Mouse (Mus musculus) intestine, embryonic 16.5 days (tissue): ENCODE results near the gene Pip4k2a. TPM values are rescaled to one million over a fixed set of nuclear protein-coding genes. Genes with fewer than 3 reads are reported as not detected.
"Not testable (repeated sequence)": the region's sequence is repeated elsewhere in the genome, so short reads cannot be mapped to it uniquely, and the experiment has no call there.

Experiments used
- ATAC-seq: fragments of 200-750 bp; cut with Nextera tagmentation; 2 replicates; pipeline ENCODE4 v1.8.0; 2017; ENCODE audit warnings: moderate TSS enrichment, moderate library complexity
- H3K27ac ChIP-seq: fragments of 300-500 bp; sonication (generic); 2 replicates; pipeline ENCODE4 v1.5.1; 2014; ENCODE audit warnings: mild to moderate bottlenecking, low read length
- H3K27me3 ChIP-seq: fragments of 300-500 bp; sonication (generic); replicated peaks from 2 replicates; pipeline ENCODE4 v1.6.1; 2014; ENCODE audit warnings: low read length, control low read depth, mixed read lengths; ENCODE audit not compliant: control insufficient read depth, insufficient read depth
- H3K36me3 ChIP-seq: fragments of 300-500 bp; sonication (generic); 2 replicates; pipeline ENCODE4 v1.6.1; 2014; ENCODE audit warnings: low read length, control low read depth; ENCODE audit not compliant: control insufficient read depth, insufficient read depth
- H3K4me1 ChIP-seq: fragments of 300-500 bp; sonication (generic); 2 replicates; pipeline ENCODE4 v1.6.1; 2014; ENCODE audit warnings: low read length, control low read depth, mixed read lengths; ENCODE audit not compliant: control insufficient read depth, insufficient read depth
- H3K4me2 ChIP-seq: fragments of 300-500 bp; sonication (generic); 2 replicates; pipeline ENCODE4 v1.6.1; 2014; ENCODE audit warnings: low read depth, low read length, control low read depth
- H3K4me3 ChIP-seq: fragments of 300-500 bp; sonication (generic); 2 replicates; pipeline ENCODE4 v1.5.1; 2014; ENCODE audit warnings: mild to moderate bottlenecking, low read length
- H3K9ac ChIP-seq: fragments of 300-500 bp; sonication (generic); 2 replicates; pipeline ENCODE4 v1.6.1; 2014; ENCODE audit warnings: low read depth, low read length
- H3K9me3 ChIP-seq: fragments of 300-500 bp; sonication (generic); 2 replicates; pipeline ENCODE4 v1.6.1; 2016; ENCODE audit warnings: low read length, control low read depth; ENCODE audit not compliant: control insufficient read depth
- whole genome bisulfite sequencing: fragments of 180-500 bp; shearing (Covaris S2); extraction: QIAGEN DNeasy Blood & Tissue Kit; methylation state at CpG from one replicate; pipeline ENCODE4 v1.1.7; 2014; 5-methylcytosine and 5-hydroxymethylcytosine counted together
- polyA plus RNA-seq: library from polyadenylated mRNA; unstranded; fragments of >200 nt; fragmentation: Nextera tagmentation; extraction: Ambion mirVana; gene quantifications from 2 replicates; pipeline ENCODE4 v1.2.1, GENCODE M21; 2015

The Pip4k2a gene
- polyA plus RNA-seq, 1 experiment from 2014 or later: 7.6 TPM

- Histone ChIP-seq H3K36me3 (no peaks in the 10 kb centered on the region), H3K4me3 (no peak overlapping the region), H3K4me1 (peaks cover 4% of the 10 kb centered on the region; the same call in 1 of the 2 replicates), H3K9me3 (no peaks in the 10 kb centered on the region), H3K9ac (no peak overlapping the region), H3K27me3 (no peaks in the 10 kb centered on the region), H3K4me2 (no peak overlapping the region), H3K27ac (no peak overlapping the region)
- ATAC-seq: no peak
- WGBS: 87% methylated on average over 4 of the region's 4 CpGs
Measured at GRCm38 (mm10) chr2:18901133-18901532, 96.8 kb downstream of the Pip4k2a start.

- Histone ChIP-seq H3K4me2 (no peak overlapping the region), H3K4me3 (no peak overlapping the region), H3K27ac (no peak overlapping the region), H3K9me3 (no peaks in the 10 kb centered on the region), H3K36me3 (no peaks in the 10 kb centered on the region), H3K4me1 (peaks cover 5% of the 10 kb centered on the region; the same call in 1 of the 2 replicates), H3K27me3 (no peaks in the 10 kb centered on the region), H3K9ac (no peak overlapping the region)
- WGBS: 98% methylated on average over 2 of the region's 2 CpGs
- ATAC-seq: no peak
Measured at GRCm38 (mm10) chr2:18900635-18901034, 97.3 kb downstream of the Pip4k2a start.

- H3K9me3 ChIP-seq: no peaks in the 10 kb centered on the region
- ATAC-seq: peak; percentile 40; the same call in 1 of the 2 replicates
- 35% methylated on average over 10 of the region's 10 CpGs for WGBS
- H3K4me2 ChIP-seq: no peak overlapping the region
- H3K27ac ChIP-seq: 0 out of 2 replicates have a peak overlapping the region, but pooled peaks have one; percentile 1
- no peak overlapping the region for H3K9ac ChIP-seq
- H3K4me1 ChIP-seq: peaks cover 5% of the 10 kb centered on the region; the same call in 1 of the 2 replicates
- H3K27me3 ChIP-seq: no peaks in the 10 kb centered on the region
- no peaks in the 10 kb centered on the region for H3K36me3 ChIP-seq
- H3K4me3 ChIP-seq: no peak overlapping the region
Measured at GRCm38 (mm10) chr2:18897742-18898256, 100.1 kb downstream of the Pip4k2a start.

GRCm38 (mm10) chr2:18896015-18896414 lies 101.9 kb downstream of the Pip4k2a start:
- Histone ChIP-seq H3K27me3 (no peaks in the 10 kb centered on the region), H3K9ac (no peak overlapping the region), H3K4me2 (no peak overlapping the region), H3K9me3 (no peaks in the 10 kb centered on the region), H3K27ac (no peak overlapping the region; the same call in 1 of the 2 replicates), H3K4me3 (no peak overlapping the region), H3K4me1 (peaks cover 5% of the 10 kb centered on the region; the same call in 1 of the 2 replicates), H3K36me3 (no peaks in the 10 kb centered on the region)
- ATAC-seq: 0 out of 2 replicates have a peak, but pooled peaks have one; percentile 21
- WGBS: 43% methylated on average over 6 of the region's 6 CpGs

- not testable (repeated sequence) for H3K27me3 ChIP-seq, H3K9ac ChIP-seq, H3K4me3 ChIP-seq, H3K36me3 ChIP-seq, H3K9me3 ChIP-seq, ATAC-seq, H3K4me2 ChIP-seq, H3K27ac ChIP-seq, H3K4me1 ChIP-seq
- 89% methylated on average over 1 of the region's 1 CpGs for WGBS
Measured at GRCm38 (mm10) chr2:18893336-18893735, 104.6 kb downstream of the Pip4k2a start.

- Histone ChIP-seq H3K36me3 (no peaks in the 10 kb centered on the region), H3K4me2 (no peak overlapping the region), H3K27ac (no peak overlapping the region), H3K4me1 (peaks cover 5% of the 10 kb centered on the region; the same call in 1 of the 2 replicates), H3K9ac (no peak overlapping the region), H3K27me3 (no peaks in the 10 kb centered on the region), H3K4me3 (no peak overlapping the region), H3K9me3 (no peaks in the 10 kb centered on the region)
- 69% methylated on average over 10 of the region's 10 CpGs for WGBS
- ATAC-seq: no peak
Measured at GRCm38 (mm10) chr2:18891991-18892537, 105.9 kb downstream of the Pip4k2a start.

- ATAC-seq: peak; percentile 31; the same call in 1 of the 2 replicates
- 49% methylated on average over 11 of the region's 11 CpGs for WGBS
- Histone ChIP-seq H3K36me3 (no peaks in the 10 kb centered on the region), H3K4me3 (no peak overlapping the region), H3K9ac (no peak overlapping the region), H3K4me1 (no peaks in the 10 kb centered on the region), H3K27ac (no peak overlapping the region; the same call in 1 of the 2 replicates), H3K9me3 (no peaks in the 10 kb centered on the region), H3K27me3 (no peaks in the 10 kb centered on the region), H3K4me2 (no peak overlapping the region)
Measured at GRCm38 (mm10) chr2:18890227-18891001, 107.5 kb downstream of the Pip4k2a start.

GRCm38 (mm10) chr2:18884277-18884676 lies 113.6 kb downstream of the Pip4k2a start:
- H3K27ac ChIP-seq: no peak overlapping the region
- no peaks in the 10 kb centered on the region for H3K9me3 ChIP-seq
- no peak overlapping the region for H3K4me3 ChIP-seq
- H3K9ac ChIP-seq: no peak overlapping the region
- no peak for ATAC-seq
- H3K36me3 ChIP-seq: no peaks in the 10 kb centered on the region
- H3K4me2 ChIP-seq: no peak overlapping the region
- H3K4me1 ChIP-seq: no peaks in the 10 kb centered on the region
- WGBS: 81% methylated on average over 3 of the region's 3 CpGs
- no peaks in the 10 kb centered on the region for H3K27me3 ChIP-seq

GRCm38 (mm10) chr2:18874626-18875025 lies 123.3 kb downstream of the Pip4k2a start:
- no peaks in the 10 kb centered on the region for H3K36me3 ChIP-seq
- no peak overlapping the region for H3K27ac ChIP-seq
- no peaks in the 10 kb centered on the region for H3K9me3 ChIP-seq
- 95% methylated on average over 7 of the region's 7 CpGs for WGBS
- no peak for ATAC-seq
- no peak overlapping the region for H3K9ac ChIP-seq
- H3K4me3 ChIP-seq: no peak overlapping the region
- H3K27me3 ChIP-seq: no peaks in the 10 kb centered on the region
- no peak overlapping the region for H3K4me2 ChIP-seq
- H3K4me1 ChIP-seq: no peaks in the 10 kb centered on the region
